Comparison of ENCODE assay signal across 10 mouse cellular contexts in the genomic region with DNA sequence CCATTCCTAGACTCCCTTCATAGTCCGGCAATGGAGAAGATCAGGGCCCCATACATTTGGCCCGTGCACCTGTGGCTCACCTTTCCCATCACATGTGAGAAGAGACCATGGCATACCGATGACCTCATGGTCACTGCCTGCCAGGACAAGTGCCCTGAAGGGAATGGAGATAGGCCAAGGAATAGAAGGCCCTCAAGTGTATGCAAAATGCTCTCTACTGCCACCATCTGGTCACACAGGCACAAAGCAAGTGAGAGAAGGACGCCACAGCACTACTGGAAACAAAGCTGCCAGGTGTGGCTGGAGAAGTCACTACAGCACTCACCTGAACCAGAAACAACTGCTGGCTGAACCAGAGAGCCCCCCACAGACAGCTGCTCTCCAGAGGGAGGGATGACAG. TPM values are rescaled to one million over a fixed set of nuclear protein-coding genes. Genes with fewer than 3 reads are reported as not detected.
DNase-seq lines count a peak whose midpoint lies in the region; ATAC-seq and TF ChIP-seq lines count a peak whose summit lies in the region.
"Had no signal": no experiment of that assay in that cellular context is flagged by ENCODE, and none has a peak within 500 bp of the region (broad histone marks: within the 10 kb centered on the region; RNA-seq: fewer than 3 reads in every experiment).

No protein-coding gene starts in this region.

- no peak overlapping the region for H3K9ac ChIP-seq in hindbrain, embryonic 16.5 days (ENCODE audit: low read depth, low read length)
- no peak overlapping the region for H3K9ac ChIP-seq in liver, adult 2 months (ENCODE audit: low read depth, low read length)
- H3K9ac ChIP-seq: stomach, embryonic 15.5 days had no signal

- 65% methylated on average over 4 of the region's 4 CpGs for WGBS in hindbrain, embryonic 10.5 days
- WGBS in hindbrain, embryonic 16.5 days, result 59% methylated on average over 4 of the region's 4 CpGs
- 65% methylated on average over 4 of the region's 4 CpGs for whole genome bisulfite sequencing in heart, embryonic 10.5 days
- 54% methylated on average over 4 of the region's 4 CpGs for whole genome bisulfite sequencing in liver, adult 2 months

- no peak overlapping the region for H3K4me3 ChIP-seq in hindbrain, embryonic 10.5 days
- no peak overlapping the region for H3K4me3 ChIP-seq in hindbrain, embryonic 16.5 days (ENCODE audit: low read length)
- no peak overlapping the region for H3K4me3 ChIP-seq in heart, embryonic 10.5 days
- no peak overlapping the region for H3K4me3 ChIP-seq in liver, adult 2 months (ENCODE audit: insufficient read depth, low read depth, low read length)
- H3K4me3 ChIP-seq: stomach, embryonic 15.5 days had no signal

- TF ChIP-seq POLR2A in liver, adult 2 months (IDR thresholded peaks at IDR 0.05; ENCODE audit: extremely low read depth, insufficient read depth, low read length), result no peak

- no peaks in the 10 kb centered on the region for H3K27me3 ChIP-seq in hindbrain, embryonic 10.5 days (ENCODE audit: insufficient read depth, poor library complexity, severe bottlenecking)
- H3K27me3 ChIP-seq in hindbrain, embryonic 16.5 days (replicated peaks; ENCODE audit: control insufficient read depth, insufficient read depth, low read length), result no peaks in the 10 kb centered on the region
- H3K27me3 ChIP-seq in heart, embryonic 10.5 days (ENCODE audit: insufficient read depth, poor library complexity, severe bottlenecking), result no peaks in the 10 kb centered on the region
- no peaks in the 10 kb centered on the region for H3K27me3 ChIP-seq in liver, adult 2 months (ENCODE audit: control insufficient read depth, insufficient read depth, low read length)
- H3K27me3 ChIP-seq: stomach, embryonic 15.5 days had no signal

- peak; percentile 57 for DNase-seq in hindbrain, embryonic 10.5 days (ENCODE audit: low spot score)
- DNase-seq in CD4-positive, CD25-positive, alpha-beta regulatory T cell, adult 2 months (ENCODE audit: low read depth, low spot score), result peak; percentile 80
- DNase-seq in cerebellum, adult 18-20 months, result peak; percentile 67 to 74
- peak; percentile 81 for DNase-seq in heart, embryonic 10.5 days (ENCODE audit: low spot score)
- DNase-seq in liver, adult 2 months (ENCODE audit: extremely low read depth, low read depth, low spot score), result peak; percentile 27
- DNase-seq in neural tube, embryonic 10.5 days (ENCODE audit: extremely low spot score, low spot score), result peak; percentile 49
- DNase-seq in ovary, postnatal 36 days (ENCODE audit: low spot score), result no peak

- H3K4me1 ChIP-seq in hindbrain, embryonic 10.5 days (replicated peaks), result no peaks in the 10 kb centered on the region
- H3K4me1 ChIP-seq in hindbrain, embryonic 16.5 days (ENCODE audit: control insufficient read depth, insufficient read depth, low read depth, low read length), result peaks cover 7% of the 10 kb centered on the region
- peaks cover 37% of the 10 kb centered on the region for H3K4me1 ChIP-seq in heart, embryonic 10.5 days
- H3K4me1 ChIP-seq in liver, adult 2 months (ENCODE audit: control insufficient read depth, insufficient read depth, low read length), result peaks cover 3% of the 10 kb centered on the region; the same call in 1 of the 2 replicates

- no peaks in the 10 kb centered on the region for H3K79me2 ChIP-seq in liver, adult 2 months (ENCODE audit: control insufficient read depth, insufficient read depth, low read length)

- TF ChIP-seq CTCF in liver, adult 2 months (IDR thresholded peaks at IDR 0.05; ENCODE audit: low read depth, low read length), result peak; percentile 71

- ATAC-seq in hindbrain, embryonic 16.5 days, result no peak

- no peaks in the 10 kb centered on the region for H3K9me3 ChIP-seq in hindbrain, embryonic 10.5 days
- no peaks in the 10 kb centered on the region for H3K9me3 ChIP-seq in hindbrain, embryonic 16.5 days (ENCODE audit: control insufficient read depth, low read length)
- no peaks in the 10 kb centered on the region for H3K9me3 ChIP-seq in heart, embryonic 10.5 days
- H3K9me3 ChIP-seq: stomach, embryonic 15.5 days had no signal

- peaks cover 93% of the 10 kb centered on the region for H3K36me3 ChIP-seq in hindbrain, embryonic 10.5 days
- peaks cover 47% of the 10 kb centered on the region for H3K36me3 ChIP-seq in hindbrain, embryonic 16.5 days (ENCODE audit: control insufficient read depth, insufficient read depth, low read length)
- peaks cover 91% of the 10 kb centered on the region for H3K36me3 ChIP-seq in heart, embryonic 10.5 days
- peaks cover 7% of the 10 kb centered on the region; the same call in 1 of the 2 replicates for H3K36me3 ChIP-seq in liver, adult 2 months (ENCODE audit: control insufficient read depth, insufficient read depth, low read length)

- no peak overlapping the region for H3K27ac ChIP-seq in hindbrain, embryonic 10.5 days
- H3K27ac ChIP-seq in hindbrain, embryonic 16.5 days (ENCODE audit: low read depth, low read length), result no peak overlapping the region
- H3K27ac ChIP-seq in heart, embryonic 10.5 days, result no peak overlapping the region
- H3K27ac ChIP-seq in liver, adult 2 months (replicated peaks; ENCODE audit: insufficient read depth, low read depth, low read length), result no peak overlapping the region
- H3K27ac ChIP-seq: stomach, embryonic 15.5 days had no signal

- H3K4me2 ChIP-seq in hindbrain, embryonic 16.5 days (ENCODE audit: low read length), result no peak overlapping the region
- H3K4me2 ChIP-seq: stomach, embryonic 15.5 days had no signal

RNA-seq across cellular contexts. Expression of gene Necap2, which starts 8.4 kb away (rescaled TPM):
- 60.2 and 66.0 TPM in 2 replicates for polyA plus RNA-seq in hindbrain, embryonic 10.5 days (2016; fragmentation: Nextera tagmentation; extraction: Ambion mirVana)
- 54.0 and 55.5 TPM in 2 replicates for polyA plus RNA-seq in hindbrain, embryonic 16.5 days (2015; fragmentation: Nextera tagmentation; extraction: Ambion mirVana)
- polyA plus RNA-seq in heart, embryonic 10.5 days (2016; fragmentation: Nextera tagmentation; extraction: Ambion mirVana), result 41.9 and 53.4 TPM in 2 replicates
- 5.2 and 8.5 TPM in 2 replicates for total RNA-seq in liver, adult 2 months (2014; rRNA removed)
- 7.6 and 11.3 TPM in 2 replicates for polyA plus RNA-seq in liver, adult 2 months (2012; rRNA removed)

RNA-seq across cellular contexts. Expression of gene Crocc, which starts 9.4 kb away (rescaled TPM):
- polyA plus RNA-seq in hindbrain, embryonic 10.5 days (2016; fragmentation: Nextera tagmentation; extraction: Ambion mirVana), result 11.4 and 12.0 TPM in 2 replicates
- 4.6 and 4.9 TPM in 2 replicates for polyA plus RNA-seq in hindbrain, embryonic 16.5 days (2015; fragmentation: Nextera tagmentation; extraction: Ambion mirVana)
- polyA plus RNA-seq in heart, embryonic 10.5 days (2016; fragmentation: Nextera tagmentation; extraction: Ambion mirVana), result 4.7 and 6.4 TPM in 2 replicates
- 0.67 and 0.74 TPM in 2 replicates for total RNA-seq in liver, adult 2 months (2014; rRNA removed)
- 0.76 and 1.7 TPM in 2 replicates for polyA plus RNA-seq in liver, adult 2 months (2012; rRNA removed)

RNA-seq across cellular contexts. Expression of gene Spata21, which starts 18.4 kb away (rescaled TPM):
- polyA plus RNA-seq in hindbrain, embryonic 10.5 days (2016; fragmentation: Nextera tagmentation; extraction: Ambion mirVana), result not detected in 2 replicates
- polyA plus RNA-seq in hindbrain, embryonic 16.5 days (2015; fragmentation: Nextera tagmentation; extraction: Ambion mirVana), result 0.60 and 1.0 TPM in 2 replicates
- polyA plus RNA-seq in heart, embryonic 10.5 days (2016; fragmentation: Nextera tagmentation; extraction: Ambion mirVana), result 0.05 TPM in 1 of 2 replicates, not detected in the other
- total RNA-seq in liver, adult 2 months (2014; rRNA removed), result not detected in 2 replicates
- not detected in 2 replicates for polyA plus RNA-seq in liver, adult 2 months (2012; rRNA removed)
- total RNA-seq: adrenal gland, adult 18-20 months had no signal

RNA-seq across cellular contexts. Expression of gene Mfap2, which starts 59.5 kb away (rescaled TPM):
- 307 and 334 TPM in 2 replicates for polyA plus RNA-seq in hindbrain, embryonic 10.5 days (2016; fragmentation: Nextera tagmentation; extraction: Ambion mirVana)
- polyA plus RNA-seq in hindbrain, embryonic 16.5 days (2015; fragmentation: Nextera tagmentation; extraction: Ambion mirVana), result 130 and 180 TPM in 2 replicates
- 159 and 233 TPM in 2 replicates for polyA plus RNA-seq in heart, embryonic 10.5 days (2016; fragmentation: Nextera tagmentation; extraction: Ambion mirVana)
- total RNA-seq in liver, adult 2 months (2014; rRNA removed), result 0.18 TPM in 1 of 2 replicates, not detected in the other
- polyA plus RNA-seq in liver, adult 2 months (2012; rRNA removed), result 0.30 and 0.45 TPM in 2 replicates
